Mouse (Mus musculus) heart, embryonic 11.5 days (tissue): Measurements from ENCODE around the gene Epb41l1. TPM values are rescaled to one million over a fixed set of nuclear protein-coding genes. Genes with fewer than 3 reads are reported as not detected.
A peak's percentile ranks its signal among the peaks of the same experiment; 100 is the strongest.

Source experiments
- ATAC-seq: fragments of 200-750 bp; cut with Nextera tagmentation; replicated peaks from 2 replicates; pipeline ENCODE4 v1.8.0; 2017; ENCODE audit warnings: moderate library complexity; ENCODE audit not compliant: insufficient number of reproducible peaks, low FRiP score, low TSS enrichment
- H3K27ac ChIP-seq: fragments of 300-500 bp; sonication (generic); 2 replicates; pipeline ENCODE4 v1.5.1; 2014; ENCODE audit warnings: mild to moderate bottlenecking, low read depth, low read length
- H3K27me3 ChIP-seq: fragments of 300-500 bp; sonication (generic); 2 replicates; pipeline ENCODE4 v1.6.1; 2014; ENCODE audit warnings: mild to moderate bottlenecking, low read length, mixed read lengths; ENCODE audit not compliant: control insufficient read depth, insufficient read depth
- H3K36me3 ChIP-seq: fragments of 300-500 bp; sonication (generic); 2 replicates; pipeline ENCODE4 v1.6.1; 2014; ENCODE audit warnings: mild to moderate bottlenecking, low read length, moderate library complexity, mixed read lengths; ENCODE audit not compliant: control insufficient read depth, insufficient read depth
- H3K4me1 ChIP-seq: fragments of 300-500 bp; sonication (generic); 2 replicates; pipeline ENCODE4 v1.6.1; 2014; ENCODE audit warnings: low read length; ENCODE audit not compliant: control insufficient read depth, insufficient read depth
- H3K4me2 ChIP-seq: fragments of 300-500 bp; sonication (generic); 2 replicates; pipeline ENCODE4 v1.6.1; 2014; ENCODE audit warnings: mild to moderate bottlenecking, moderate library complexity
- H3K4me3 ChIP-seq: fragments of 300-500 bp; sonication (generic); 2 replicates; pipeline ENCODE4 v1.5.1; 2014; ENCODE audit warnings: low read depth, low read length
- H3K9ac ChIP-seq: fragments of 300-500 bp; sonication (generic); 2 replicates; pipeline ENCODE4 v1.6.1; 2014; ENCODE audit warnings: mild to moderate bottlenecking, low read depth, low read length, moderate library complexity
- H3K9me3 ChIP-seq: fragments of 300-500 bp; sonication (generic); replicated peaks from 2 replicates; pipeline ENCODE4 v1.6.1; 2016; ENCODE audit warnings: low read length; ENCODE audit not compliant: control insufficient read depth
- WGBS: fragments of 180-500 bp; shearing (Covaris S2); extraction: QIAGEN DNeasy Blood & Tissue Kit; methylation state at CpG from one replicate; pipeline ENCODE4 v1.1.7; 2014; ENCODE audit not compliant: insufficient replicate concordance; 5-methylcytosine and 5-hydroxymethylcytosine counted together
- polyA plus RNA-seq: library from polyadenylated mRNA; unstranded; fragments of >200 nt; fragmentation: Nextera tagmentation; extraction: Ambion mirVana; gene quantifications from 2 replicates; pipeline ENCODE4 v1.2.1, GENCODE M21; 2014

Gene Epb41l1
- polyA plus RNA-seq, 1 experiment from 2014 or later = 1.6 TPM

DNA sequence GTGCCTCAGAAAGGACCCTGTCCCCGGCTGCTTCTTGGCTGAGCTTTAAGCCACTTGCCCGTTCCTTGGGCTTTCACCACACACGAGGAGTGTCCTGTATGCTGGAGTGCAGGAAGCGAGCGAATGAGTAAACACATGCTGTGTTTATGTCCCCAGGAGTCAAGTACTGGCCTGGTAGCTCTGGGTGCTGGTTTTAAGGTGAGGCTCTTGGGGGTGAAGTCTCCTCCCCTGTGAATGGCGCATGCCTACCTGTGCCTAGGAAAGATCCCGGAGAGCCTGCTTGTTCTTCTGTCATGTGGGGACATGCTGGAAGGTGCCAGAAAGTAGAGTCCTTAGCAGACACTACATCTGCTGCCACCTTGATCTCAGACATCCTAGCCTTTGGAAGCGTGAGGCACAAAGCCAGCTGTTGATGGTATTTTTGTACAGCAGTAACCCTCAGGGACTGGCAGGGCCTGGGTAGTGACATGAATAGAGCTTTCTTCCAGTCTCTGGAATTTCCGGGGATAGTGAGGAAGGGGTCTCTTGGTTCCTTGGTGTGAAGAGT, 25.9 kb downstream of the Epb41l1 start:
- Histone ChIP-seq H3K4me1 (peaks cover 25% of the 10 kb centered on the region), H3K9ac (no peak overlapping the region), H3K9me3 (no peaks in the 10 kb centered on the region), H3K27ac (no peak overlapping the region), H3K4me3 (no peak overlapping the region), H3K27me3 (no peaks in the 10 kb centered on the region; the same call in 1 of the 2 replicates), H3K36me3 (no peaks in the 10 kb centered on the region), H3K4me2 (no peak overlapping the region)
- ATAC-seq = no peak
- 71% methylated on average over 9 of the region's 9 CpGs for WGBS

- Histone ChIP-seq H3K9ac (no peak overlapping the region), H3K4me1 (peaks cover 14% of the 10 kb centered on the region), H3K27me3 (no peaks in the 10 kb centered on the region; the same call in 1 of the 2 replicates), H3K9me3 (no peaks in the 10 kb centered on the region), H3K4me3 (no peak overlapping the region), H3K36me3 (no peaks in the 10 kb centered on the region), H3K27ac (no peak overlapping the region), H3K4me2 (peak overlapping the region; percentile 6; the same call in 1 of the 2 replicates)
- WGBS = 18% methylated on average over 10 of the region's 10 CpGs
- ATAC-seq = no peak
These were observed 26.9 kb downstream of the Epb41l1 start for GRCm38 (mm10) chr2:156447413-156448295.

GRCm38 (mm10) chr2:156451225-156452148, 30.8 kb downstream of the Epb41l1 start:
- Histone ChIP-seq H3K9me3 (no peaks in the 10 kb centered on the region), H3K36me3 (no peaks in the 10 kb centered on the region), H3K4me3 (no peak overlapping the region), H3K9ac (no peak overlapping the region), H3K4me2 (no peak overlapping the region), H3K4me1 (peaks cover 7% of the 10 kb centered on the region; the same call in 1 of the 2 replicates), H3K27me3 (no peaks in the 10 kb centered on the region; the same call in 1 of the 2 replicates), H3K27ac (no peak overlapping the region)
- WGBS = 82% methylated on average over 13 of the region's 13 CpGs
- ATAC-seq = no peak

DNA sequence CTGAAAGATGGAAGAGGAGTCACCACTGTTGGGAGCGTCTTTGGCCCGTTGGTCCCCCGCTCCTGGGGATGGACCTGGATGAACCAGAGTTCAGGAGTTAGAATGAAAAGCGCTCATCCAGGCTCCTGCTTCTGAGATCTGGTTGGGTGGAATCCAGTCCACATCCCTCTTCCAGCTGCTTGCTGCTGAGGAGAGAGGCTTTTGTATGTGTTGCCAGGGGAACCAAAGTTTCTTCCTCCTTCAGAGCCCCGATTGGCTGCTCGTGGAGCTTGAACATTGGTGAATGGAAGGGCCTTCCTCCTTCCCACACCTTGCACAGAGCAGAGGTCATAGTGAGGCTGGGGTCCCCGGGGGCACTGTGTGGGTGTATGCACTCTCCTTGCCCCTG, 31.4 kb downstream of the Epb41l1 start:
- no peak overlapping the region for H3K4me2 ChIP-seq
- H3K36me3 ChIP-seq = no peaks in the 10 kb centered on the region
- no peak for ATAC-seq
- no peak overlapping the region for H3K27ac ChIP-seq
- no peaks in the 10 kb centered on the region for H3K9me3 ChIP-seq
- H3K27me3 ChIP-seq = no peaks in the 10 kb centered on the region
- no peak overlapping the region for H3K4me3 ChIP-seq
- peaks cover 5% of the 10 kb centered on the region; the same call in 1 of the 2 replicates for H3K4me1 ChIP-seq
- H3K9ac ChIP-seq = no peak overlapping the region
- 79% methylated on average over 7 of the region's 7 CpGs for WGBS

- no peaks in the 10 kb centered on the region for H3K27me3 ChIP-seq
- H3K4me1 ChIP-seq = no peaks in the 10 kb centered on the region
- no peak overlapping the region for H3K4me2 ChIP-seq
- H3K36me3 ChIP-seq = no peaks in the 10 kb centered on the region
- no peak overlapping the region for H3K27ac ChIP-seq
- H3K4me3 ChIP-seq = no peak overlapping the region
- WGBS = 79% methylated on average over 7 of the region's 7 CpGs
- no peak overlapping the region for H3K9ac ChIP-seq
- no peaks in the 10 kb centered on the region for H3K9me3 ChIP-seq
- ATAC-seq = no peak
These were observed 33.1 kb downstream of the Epb41l1 start for GRCm38 (mm10) chr2:156453822-156454221.

GRCm38 (mm10) chr2:156455508-156456108, 34.9 kb downstream of the Epb41l1 start:
- no peak overlapping the region for H3K4me3 ChIP-seq
- no peaks in the 10 kb centered on the region for H3K9me3 ChIP-seq
- H3K27ac ChIP-seq = no peak overlapping the region
- H3K27me3 ChIP-seq = no peaks in the 10 kb centered on the region
- no peaks in the 10 kb centered on the region for H3K36me3 ChIP-seq
- ATAC-seq = no peak
- H3K4me1 ChIP-seq = no peaks in the 10 kb centered on the region
- no peak overlapping the region for H3K9ac ChIP-seq
- H3K4me2 ChIP-seq = no peak overlapping the region
- WGBS = 80% methylated on average over 9 of the region's 9 CpGs

- no peak overlapping the region for H3K4me3 ChIP-seq
- no peaks in the 10 kb centered on the region for H3K9me3 ChIP-seq
- no peaks in the 10 kb centered on the region for H3K27me3 ChIP-seq
- no peak overlapping the region for H3K9ac ChIP-seq
- no peaks in the 10 kb centered on the region for H3K4me1 ChIP-seq
- H3K4me2 ChIP-seq = no peak overlapping the region
- 75% methylated on average over 14 of the region's 14 CpGs for WGBS
- no peak for ATAC-seq
- H3K27ac ChIP-seq = no peak overlapping the region
- no peaks in the 10 kb centered on the region for H3K36me3 ChIP-seq
These were observed 36.0 kb downstream of the Epb41l1 start for GRCm38 (mm10) chr2:156456386-156457342.
